Mouse (Mus musculus): ENCODE data around the gene Fam207a.

Gene Fam207a

DNA sequence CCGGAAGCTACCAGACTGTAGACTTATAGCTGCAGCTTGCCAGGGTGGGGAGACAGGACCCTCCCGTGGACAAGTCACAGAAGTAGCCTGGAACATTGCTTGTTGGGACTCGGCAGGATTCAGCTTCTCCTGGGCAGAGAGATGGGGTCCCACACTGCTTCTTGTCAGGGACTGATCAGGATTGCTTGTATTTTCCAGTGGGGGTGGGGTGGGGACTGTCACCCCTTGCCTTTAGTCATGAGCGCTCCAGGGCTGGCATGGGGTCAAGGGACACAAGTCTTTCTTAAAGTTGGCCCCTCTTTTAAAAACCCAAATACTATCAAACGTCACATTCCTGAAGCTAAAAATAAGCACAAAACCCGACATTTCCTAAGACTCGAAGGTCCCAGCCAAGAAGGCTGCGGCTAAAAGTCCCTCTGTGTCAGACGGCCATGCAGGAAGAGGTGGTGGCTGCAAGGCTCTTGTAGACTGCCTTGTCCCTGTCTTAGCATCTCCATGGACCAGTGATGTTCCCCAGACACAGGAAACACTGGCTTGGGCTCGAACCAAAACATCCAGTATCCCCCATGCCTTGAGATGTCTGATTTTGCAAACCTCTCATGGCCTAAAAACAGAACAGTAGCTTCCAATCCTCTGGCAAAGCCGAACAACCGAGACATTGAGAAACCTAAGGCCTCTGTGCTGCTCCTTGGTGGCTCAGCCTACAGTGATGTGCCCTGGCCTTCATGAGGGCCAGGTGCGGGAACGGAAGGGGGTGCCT lies 60.2 kb downstream of the Fam207a start:
- no peak for DNase-seq (ENCODE audit: low read depth)

DNA sequence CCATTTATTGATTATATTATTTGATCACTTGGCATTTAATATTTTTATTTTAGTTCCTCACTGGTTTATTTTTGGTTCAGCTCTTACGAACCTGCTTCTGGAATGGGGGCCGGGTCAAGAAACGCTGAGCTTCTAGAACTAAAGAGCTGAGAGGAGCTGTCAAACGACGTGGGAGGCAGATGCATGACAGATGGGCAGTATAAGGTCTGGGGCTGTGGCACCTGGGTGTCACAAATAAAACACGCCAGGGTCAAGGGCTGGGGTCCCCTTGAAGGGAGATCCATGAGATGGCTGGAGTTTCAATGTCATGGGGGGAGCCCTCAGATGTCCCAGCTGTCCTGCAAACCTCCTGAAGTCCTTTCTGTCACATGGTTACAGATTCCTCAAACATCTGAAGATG lies 60.8 kb downstream of the Fam207a start:
- DNase-seq (ENCODE audit: low read depth): no peak

DNA sequence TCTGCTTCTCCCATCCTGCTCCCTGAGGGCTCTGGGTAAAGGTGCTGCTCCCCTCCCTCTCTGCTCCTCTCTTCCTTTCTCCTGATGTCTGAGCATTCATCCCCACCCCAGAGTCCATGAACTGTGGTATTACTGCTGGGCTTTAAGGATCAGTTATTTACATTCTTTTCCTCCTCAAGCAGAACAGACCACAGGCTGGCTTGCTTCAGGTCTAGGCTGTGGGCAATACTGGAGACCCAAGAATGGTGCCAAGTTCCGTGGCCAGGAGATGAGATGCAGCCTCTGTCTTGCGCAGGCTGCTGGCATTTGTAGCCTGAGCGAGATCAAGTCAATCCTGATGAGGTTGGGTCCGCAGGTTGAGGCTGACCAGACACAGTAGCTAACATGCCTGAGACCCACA lies 63.8 kb downstream of the Fam207a start:
- no peak for DNase-seq (ENCODE audit: low read depth)

DNA sequence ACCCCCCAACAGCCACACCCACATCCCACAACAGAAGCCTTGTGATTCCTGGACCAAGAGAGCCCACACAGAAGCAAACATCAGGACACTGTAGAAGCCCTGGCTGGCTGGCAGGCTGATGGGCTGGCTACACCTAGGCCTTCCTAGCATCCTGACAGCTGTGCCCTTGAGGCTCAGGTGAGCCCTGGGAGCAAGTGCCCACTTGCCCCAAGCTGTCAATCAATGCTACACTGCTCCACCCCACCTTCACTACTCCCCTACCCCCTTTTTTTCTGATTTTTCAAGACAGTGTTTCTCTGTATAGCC lies 65.5 kb downstream of the Fam207a start:
- no peak for DNase-seq (ENCODE audit: low read depth)

DNA sequence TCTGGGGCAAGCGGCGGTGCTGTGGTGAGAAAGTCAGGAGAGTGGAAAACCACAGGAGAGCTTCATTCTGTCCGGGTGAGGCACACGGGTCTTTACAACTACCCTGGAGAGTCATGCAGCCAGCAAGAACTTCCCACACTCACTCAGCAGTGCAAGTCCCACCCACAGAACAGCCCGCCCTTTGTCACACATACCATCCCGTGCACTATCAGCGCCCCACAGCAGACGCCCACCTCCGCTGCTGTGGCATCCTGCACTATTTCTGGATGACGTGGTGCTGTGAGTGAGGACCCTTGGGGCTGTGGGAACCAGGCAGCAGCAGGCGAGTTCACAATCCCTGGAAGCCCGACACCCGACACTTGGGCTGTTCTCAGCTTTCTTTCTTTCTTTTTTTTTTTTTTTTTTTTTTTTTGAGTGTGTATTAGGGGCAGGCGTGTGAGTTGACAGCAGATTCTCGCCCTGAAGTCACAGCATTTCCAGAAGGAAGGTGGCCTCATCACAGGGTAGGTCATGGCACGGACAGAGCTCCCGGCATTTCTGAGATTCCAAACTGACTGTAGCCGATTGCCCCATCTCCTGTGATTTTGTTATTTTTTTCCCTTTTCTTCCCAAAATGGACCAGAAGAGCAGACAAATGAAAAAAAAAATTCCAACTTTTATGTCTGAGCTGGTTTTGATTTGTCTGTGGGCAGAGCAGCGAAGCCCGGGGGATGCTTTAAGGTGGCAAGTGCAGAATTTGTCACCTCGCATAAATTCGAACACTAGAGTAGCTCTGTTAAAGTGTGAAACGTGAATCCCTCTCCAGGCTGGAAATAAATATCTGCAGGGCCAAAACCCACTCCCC lies 66.0 kb downstream of the Fam207a start:
- DNase-seq (ENCODE audit: low read depth): no peak

DNA sequence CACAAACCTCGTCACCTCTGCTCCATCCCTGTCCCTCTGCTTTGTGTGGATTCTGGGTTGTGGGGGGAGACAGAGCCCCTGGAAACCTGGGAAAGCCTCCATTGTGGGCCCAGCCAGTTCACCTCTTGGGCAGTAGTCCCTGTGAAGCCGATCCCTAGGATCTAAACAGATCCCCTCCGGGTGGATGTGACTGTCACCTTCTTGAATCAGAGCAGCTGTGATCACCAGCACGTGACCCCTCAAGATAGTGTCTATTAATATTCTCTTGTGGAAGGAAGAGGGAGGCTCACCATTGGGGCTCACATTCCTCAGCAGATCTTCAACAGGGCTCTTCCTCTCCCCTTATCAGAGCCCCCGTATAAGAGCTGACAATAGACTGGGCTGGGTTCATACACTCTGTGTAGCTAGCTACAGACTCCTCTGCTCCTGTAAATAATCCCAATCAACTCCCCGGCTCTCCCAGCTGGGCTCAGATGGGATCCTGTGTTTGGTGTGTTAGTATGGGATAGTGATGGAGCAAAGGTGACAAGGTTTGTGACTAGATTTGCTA lies 66.8 kb downstream of the Fam207a start:
- DNase-seq (ENCODE audit: low read depth): no peak

DNA sequence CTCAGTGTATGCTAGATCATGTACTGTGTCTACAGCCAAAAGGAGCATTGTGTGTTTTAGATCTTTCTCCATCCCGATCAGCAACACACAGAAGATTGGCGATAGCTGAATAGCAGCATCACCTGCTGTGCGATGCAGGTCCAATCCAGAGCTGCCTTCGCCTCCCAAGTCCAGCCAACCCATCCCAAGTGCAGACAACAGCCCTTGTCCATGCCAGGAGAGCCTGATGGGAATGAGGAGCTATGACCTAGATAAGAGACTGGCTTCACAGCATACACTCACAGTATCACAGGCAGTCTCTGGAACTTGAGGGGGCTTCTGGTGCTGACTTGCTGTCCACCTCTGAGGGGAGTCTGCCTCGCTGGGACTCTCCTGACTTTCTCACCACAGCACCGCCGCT lies 67.4 kb downstream of the Fam207a start:
- no peak for DNase-seq (ENCODE audit: low read depth)

DNA sequence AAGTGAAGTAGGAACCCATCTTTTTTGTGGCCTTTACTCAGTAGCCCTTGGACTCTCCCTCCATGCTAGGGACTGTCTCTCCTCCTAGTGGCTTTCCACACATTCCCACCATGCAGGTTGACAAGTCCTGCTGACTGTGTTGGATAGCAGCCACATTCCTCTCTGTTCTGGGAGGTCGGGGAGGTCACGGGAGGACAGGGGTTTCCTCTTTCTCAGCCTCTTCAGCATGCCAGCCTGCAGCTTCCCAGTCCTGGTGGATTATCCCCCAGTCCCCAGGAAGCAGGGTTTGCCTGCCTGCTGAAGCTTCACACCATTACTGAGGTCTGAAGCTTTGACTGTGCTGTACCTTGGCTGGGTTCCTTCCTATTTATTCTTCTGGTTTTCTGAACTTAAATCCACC lies 67.8 kb downstream of the Fam207a start:
- no peak for DNase-seq (ENCODE audit: low read depth)

DNA sequence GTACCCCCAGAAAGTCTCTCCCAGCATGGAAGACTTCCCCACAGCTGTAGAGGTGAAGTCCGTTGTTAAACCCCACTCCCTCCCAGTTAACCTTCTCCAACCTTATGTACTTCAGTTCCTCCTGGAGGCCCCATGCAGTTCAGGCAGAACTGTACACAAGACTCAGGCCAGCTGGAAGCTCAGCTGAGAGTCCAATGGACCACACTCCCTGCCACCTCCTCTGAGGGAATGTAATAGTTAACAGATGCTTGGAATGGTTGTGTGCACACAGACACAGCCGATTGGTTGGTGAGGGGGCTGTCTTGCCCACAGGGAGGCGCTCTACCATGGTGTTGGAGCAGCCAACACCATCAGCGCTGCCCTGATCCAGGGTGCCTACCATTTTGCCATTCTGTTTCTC lies 73.3 kb downstream of the Fam207a start:
- no peak for DNase-seq (ENCODE audit: low read depth)

DNA sequence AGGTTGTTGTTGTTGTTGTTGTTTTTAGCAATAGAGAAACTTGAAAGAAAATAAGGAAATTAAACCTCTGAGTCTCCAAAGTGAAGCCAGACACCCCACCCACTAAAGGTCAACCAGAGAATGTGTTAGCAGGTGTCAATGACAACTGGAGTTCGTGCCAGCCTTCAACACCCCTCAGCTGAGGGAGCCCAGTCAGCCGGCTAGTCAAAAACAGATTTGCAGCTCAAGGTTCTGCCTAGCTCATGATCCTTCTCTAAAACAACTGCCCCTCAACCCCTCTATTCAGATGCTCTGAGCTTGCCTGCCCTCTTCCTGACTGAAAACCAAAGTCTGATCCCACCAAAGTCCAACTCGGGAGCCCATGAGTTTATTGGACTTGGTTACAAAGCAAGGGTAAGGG lies 73.8 kb downstream of the Fam207a start:
- DNase-seq (ENCODE audit: low read depth): no peak

DNA sequence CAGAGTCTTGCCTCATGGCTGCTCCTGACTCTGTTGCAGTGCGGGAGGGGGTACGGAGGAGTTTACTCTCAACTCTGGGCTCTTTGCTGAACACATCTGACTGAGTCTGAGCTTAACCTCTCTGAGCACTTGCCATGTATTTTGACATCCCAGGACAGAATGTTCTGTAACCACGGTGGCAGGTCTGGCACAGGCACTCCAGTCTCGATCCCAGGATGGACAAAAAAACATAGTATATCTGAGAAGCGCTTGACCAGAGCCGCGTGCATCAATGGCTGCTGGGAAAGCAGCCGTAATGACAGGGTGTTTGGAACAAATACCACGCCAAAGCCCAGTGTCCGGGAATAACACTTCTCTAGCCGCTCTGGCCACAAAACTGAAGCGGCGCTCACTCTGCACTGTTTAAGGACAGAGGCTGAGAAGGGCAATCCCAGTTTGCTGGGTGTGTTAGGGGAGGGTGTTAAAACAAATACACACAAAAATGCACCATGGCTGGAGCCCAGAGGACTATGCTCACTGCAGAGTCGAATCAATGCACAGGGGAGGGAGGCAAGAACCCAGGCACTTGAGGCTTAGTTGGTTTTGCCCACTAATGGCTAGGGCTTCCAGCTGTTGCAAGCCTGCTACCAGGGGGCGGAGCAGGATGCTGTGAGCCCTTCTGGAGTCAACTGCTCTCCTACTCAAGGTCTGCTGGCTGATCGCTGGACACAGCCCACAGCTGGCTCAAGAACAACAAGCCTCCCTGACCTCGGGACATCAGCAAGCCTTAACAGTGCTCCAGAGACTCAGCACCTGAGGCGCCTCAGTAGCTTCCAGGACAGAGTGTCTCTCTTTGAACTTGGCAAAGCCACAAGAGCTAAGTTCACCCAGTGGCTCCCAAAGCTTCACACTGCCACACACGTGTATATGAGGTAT lies 74.5 kb downstream of the Fam207a start:
- no peak for DNase-seq (ENCODE audit: low read depth)

DNA sequence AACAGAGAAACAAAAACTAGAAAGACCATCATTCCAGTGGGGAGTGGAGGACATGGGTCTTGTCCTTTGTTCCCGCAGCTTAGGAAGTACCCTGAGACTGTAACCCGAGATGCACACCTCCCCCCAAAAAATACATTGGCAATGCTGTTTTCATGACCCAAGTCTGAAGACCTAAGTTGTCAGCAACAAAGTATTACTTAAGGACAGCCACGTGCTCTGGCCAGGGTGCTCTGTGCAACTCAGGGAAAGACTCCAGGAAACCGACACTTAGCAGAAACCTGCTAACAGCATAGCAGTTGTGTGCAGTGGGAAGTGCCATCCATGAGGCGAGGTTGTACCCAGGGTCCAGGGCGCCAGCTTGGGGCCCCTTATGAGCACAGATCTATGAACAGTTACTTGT lies 75.3 kb downstream of the Fam207a start:
- DNase-seq (ENCODE audit: low read depth): no peak

DNA sequence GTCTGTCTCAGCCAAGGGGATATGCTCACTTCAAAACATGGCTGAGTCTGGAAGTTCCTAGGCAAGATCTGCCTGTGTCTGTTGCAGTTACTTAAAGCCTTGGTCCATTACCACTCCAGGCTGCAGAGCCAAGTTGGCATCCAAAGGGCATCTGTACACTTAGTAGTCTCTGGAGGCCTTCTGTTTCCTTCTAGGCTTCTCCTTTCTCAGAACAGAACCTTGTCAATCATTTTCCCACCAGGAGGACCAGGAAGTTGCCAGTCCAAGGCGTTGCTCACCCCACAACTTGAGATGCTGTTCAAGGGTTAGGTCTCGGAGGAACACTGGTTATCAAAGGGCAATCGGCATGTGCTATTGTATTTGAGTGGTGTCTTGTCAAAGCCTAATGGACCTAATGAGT lies 76.6 kb downstream of the Fam207a start:
- DNase-seq (ENCODE audit: low read depth): no peak

DNA sequence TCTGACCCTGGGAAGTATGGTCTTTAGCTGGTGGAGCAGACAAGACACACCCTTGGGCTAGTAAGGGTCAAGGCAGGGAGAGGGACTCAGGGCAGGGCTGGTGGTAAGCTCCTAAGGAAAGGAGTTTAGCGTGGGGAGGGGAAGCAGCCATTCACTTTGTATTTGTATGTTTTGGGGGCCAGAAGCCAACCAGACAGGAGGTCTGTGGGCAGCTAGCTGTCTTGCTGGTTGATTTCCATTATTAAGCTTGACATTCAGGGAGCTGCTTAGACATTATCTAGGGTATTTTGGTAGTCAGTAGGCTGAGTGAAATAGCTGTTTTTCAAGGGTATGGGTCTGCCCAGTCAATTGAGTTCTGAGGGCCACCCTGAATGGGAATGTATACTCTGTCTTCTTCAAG lies 77.6 kb downstream of the Fam207a start:
- DNase-seq (ENCODE audit: low read depth): no peak

Measured in 416B (cell line).